Mouse (Mus musculus) layer of hippocampus, postnatal 10 days (tissue): ENCODE measurements around the gene Phpt1. TPM values are rescaled to one million over a fixed set of nuclear protein-coding genes. Genes with fewer than 3 reads are reported as not detected.

ENCODE experiments used
- DNase-seq, 2 experiments: peaks; one replicate each; pipeline ENCODE4 v3.0.0; 2021; ENCODE audit warnings: low spot score in 2 of 2
- total RNA-seq, 2 experiments: library from RNA; stranded (reverse); gene quantifications; 2 replicates each; pipeline ENCODE4 v1.2.3; 2021

Gene Phpt1
- total RNA-seq, 2 experiments from 2014 or later = 94.5 to 99.8 TPM

DNA sequence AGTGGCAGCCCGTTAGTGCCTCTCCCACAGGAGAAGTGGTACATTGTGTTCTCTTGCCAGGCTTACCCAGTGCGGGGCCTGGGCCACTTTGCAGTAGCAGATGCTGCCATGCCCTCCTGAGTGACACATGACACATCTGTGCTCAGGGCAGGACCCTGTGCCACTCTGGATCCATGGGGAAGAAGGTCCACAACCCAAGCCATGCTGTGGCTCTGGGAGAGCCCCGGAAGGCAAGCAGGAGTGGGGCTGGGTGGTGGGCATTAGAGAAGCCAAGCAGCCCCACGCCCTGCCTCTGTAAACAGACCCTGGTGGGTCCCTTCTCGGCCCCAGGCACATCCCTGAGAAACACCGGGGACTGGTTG is 8.1 kb upstream of the Phpt1 start:
- DNase-seq = no peak

DNA sequence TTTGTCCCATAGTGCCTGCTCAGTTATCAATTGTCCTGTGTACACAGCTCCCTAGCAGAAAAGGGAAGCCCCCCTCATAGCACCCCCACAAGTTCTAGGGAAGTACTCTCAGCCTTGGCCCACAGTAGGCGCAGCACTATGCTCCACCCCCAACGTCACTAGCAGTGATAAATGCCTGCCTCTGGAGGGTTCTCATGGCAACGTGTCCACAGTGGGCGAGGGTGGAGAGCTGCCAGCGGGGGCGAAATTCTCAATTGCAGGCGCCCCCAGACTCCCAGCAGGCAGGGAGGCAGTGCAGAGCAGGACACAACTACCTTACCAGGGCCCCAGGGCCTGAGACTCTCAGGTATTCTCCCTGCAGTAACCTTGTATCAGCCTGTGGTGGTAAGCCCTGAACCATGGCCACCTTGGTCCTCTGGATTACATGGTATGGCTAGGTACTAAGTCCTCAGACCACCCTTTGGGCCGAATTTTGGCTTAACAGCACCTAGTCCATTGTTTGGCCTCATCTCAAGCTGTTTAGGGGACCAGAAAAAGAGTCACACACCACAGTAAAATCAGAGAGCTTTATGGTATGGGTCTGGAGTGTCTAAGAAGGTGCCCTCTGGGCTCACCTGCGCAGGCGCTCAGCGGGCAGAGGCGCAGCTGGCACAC is 7.6 kb upstream of the Phpt1 start:
- DNase-seq = peak; percentile 86 to 87

DNA sequence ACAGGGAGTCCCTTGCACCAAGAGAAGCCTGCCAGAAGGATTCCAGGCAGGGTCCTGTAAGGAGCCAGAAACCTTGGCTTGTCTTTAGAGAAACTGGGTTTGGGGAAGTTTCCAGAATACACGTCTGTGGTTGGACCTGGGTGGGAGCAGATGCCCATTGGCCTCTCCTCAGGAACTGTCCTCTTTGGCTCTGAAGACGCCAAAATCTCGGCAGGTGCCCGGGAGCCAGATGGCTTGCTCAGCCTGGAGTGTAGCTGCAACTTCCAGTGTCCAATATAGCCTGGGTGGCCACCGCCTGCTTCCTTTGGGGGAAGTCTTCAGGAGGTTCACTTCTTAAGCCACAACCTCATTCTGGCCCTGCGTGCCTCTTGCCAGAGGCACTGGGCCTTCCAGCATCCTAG is 6.9 kb upstream of the Phpt1 start:
- peak; percentile 49 to 54 for DNase-seq

DNA sequence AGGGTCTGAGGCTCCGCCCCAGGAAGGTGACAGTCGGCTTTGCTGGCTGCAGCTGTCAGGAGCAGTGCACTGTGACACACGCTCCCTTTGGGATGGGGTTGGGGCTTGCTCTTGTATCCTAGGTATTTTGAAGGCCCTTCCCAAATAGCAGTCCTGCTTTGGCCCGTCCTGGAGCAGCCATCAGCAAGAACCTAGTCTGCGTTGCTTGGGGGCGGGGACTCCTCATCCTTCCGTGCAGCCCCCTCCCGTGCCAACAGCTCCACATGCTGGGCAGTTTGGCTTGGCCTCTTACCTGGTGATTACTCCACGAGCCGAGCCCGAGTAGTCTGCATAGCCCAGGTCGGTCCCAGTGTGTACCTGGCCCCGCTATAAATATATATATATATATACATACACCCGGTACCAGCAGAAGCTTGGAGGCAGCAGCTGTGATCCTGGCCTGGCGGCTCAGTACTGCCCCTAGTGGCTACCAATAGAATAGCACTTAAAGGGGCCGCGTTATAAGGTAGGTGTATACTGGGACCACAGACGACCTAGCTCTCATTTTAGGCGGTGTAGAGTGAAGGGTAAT is 6.4 kb upstream of the Phpt1 start, which contains the start of gene Ajm1:
Gene Ajm1 (minus strand): TSS at position 464 of the 571 bp plus-strand sequence.
- peak; percentile 73 to 81 for DNase-seq

DNA sequence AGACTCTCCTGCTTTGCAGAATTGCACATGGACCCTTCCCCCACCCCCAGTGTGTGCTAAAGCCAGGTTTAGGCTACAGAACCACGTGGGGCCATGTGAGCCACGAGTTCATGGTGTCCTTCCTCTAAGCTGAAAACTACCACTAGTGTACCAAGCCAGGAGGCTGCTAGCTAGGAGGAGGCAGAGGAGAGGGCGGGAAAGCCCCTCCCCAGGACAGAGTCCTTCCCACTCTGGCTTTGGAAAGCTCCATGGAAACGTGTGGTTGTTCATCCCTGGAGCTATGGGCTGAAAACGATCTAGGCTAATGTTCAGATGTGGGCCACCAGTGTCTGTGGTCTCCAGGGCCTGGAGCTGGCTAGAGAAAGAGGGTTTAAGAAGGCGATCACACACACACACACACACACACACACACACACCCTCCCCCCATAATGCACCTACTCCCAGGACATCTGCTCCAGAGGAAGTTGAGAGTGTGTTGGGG is 5.6 kb upstream of the Phpt1 start:
- peak in 1 of 2 experiments; percentile 41 for DNase-seq

DNA sequence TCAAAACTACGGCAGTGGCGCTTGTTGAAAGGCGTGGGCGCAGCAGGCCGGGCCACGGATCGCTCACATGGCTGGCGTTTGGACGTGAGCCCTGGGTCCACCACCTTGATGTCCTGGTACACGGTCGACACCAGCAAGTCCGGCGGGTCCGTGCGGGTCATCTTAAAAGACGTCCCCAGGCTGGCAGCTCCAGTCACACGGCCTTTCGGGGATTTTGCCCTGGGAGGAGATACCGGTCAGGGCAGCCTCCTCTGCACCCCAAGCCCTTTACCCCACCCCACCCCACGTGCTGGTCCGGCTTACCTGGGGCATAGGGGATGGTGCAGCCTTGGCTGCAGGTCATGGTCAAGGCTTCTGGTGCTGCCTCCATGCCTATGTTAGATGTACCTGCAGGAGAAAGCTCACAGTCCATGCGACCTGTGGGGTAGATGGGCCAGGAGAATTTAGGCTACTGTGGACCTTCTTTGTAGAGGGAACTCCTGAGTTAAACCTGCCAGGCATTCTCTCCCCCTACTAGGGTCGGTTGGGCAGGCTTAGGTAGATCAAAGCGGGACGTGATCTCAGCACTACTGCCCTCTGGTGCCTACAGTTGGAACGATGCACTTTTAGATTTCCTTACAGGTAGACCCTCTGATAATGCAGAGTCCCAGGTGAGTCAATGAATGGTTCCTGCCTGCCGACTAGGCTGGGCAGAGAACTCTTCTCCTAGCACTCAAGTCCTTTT is 4.9 kb upstream of the Phpt1 start:
- peak; percentile 51 to 58 for DNase-seq

DNA sequence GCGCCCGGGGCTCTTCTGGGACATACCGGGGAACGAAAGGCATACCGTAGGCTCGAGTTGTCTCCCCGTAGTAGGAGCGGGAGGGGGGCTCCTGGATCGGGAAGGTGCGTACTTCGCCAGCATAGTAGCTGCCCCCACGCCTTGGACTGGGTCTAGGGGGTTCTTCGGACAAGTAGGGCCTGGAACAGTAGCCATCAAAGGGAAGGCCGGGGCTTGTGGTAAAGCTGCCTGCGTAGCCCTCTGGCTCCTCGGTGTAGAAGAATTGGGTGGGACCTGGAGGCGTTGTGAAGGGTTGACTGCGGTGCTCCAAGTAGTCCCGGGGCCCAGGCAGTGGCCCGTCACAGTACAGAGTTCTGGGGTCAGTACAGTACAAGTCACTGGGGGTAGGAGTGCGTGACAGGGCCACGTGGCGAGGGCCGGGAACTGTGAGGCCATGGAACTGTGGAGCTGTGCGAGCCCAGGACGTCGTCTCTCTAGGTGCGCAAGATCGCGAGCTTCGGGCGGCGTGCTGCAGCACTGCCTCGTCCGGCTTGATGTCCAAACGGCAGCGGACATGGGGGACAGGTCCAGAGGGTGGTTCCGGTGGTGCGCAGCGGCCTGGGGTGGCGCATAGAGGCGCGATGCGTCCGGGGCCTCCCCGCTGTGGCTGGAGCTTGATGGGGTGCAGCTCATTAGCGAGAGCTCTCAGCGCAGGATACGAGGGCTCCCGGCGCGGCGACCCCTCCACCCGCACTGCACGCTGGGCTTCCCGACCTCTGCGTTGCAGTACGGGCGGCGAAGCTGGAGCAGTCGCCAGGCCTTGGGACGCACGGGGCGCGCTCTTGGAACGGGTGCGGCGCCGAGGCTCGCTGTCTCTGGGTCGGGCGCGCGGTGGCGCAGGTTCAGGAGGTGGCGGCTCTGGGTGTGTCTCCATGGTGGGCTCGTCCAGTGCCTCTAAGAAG is 4.0 kb upstream of the Phpt1 start:
- DNase-seq = no peak

DNA sequence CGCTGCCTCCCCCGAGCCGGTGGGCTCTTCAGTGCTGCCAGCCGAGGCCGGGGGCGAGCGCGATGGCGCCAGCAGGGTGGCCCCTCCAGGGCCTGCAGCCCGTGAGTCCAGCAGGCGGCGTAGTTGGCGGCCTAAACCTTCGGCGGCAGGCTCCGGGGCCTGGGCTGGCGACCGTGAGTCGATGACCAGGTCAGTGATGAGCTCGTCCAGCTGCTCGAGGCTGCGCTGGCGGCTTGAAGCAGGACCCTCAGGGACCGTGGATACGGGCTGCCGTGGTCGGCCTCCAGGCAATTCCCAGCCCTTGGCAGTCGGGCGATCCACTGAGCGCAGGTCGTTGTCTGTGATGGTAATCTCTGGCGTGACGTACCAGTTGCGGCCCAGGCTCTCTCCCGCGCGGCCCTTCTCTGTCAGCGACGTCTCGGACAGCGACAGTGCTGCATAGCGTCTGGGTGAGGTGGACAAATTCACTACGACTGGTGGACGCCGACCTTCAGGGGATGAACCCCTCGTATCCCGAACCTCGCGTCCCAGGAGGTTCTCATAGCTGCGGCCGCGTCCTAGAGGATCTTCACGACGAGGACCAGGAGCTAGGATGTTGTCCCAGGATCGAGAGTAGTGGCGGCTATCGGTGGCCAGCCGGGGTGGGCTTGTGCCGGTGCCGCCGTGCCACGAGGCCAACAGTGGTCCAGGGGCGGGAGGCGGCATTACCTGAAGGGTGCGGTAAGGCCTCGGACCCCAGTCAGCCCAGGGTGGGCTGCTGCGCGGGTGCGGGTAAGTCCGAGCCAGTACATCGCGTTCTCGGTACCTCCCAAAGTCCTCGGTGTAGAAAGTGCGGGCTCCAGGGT is 3.1 kb upstream of the Phpt1 start:
- peak in 1 of 2 experiments; percentile 45 for DNase-seq

DNA sequence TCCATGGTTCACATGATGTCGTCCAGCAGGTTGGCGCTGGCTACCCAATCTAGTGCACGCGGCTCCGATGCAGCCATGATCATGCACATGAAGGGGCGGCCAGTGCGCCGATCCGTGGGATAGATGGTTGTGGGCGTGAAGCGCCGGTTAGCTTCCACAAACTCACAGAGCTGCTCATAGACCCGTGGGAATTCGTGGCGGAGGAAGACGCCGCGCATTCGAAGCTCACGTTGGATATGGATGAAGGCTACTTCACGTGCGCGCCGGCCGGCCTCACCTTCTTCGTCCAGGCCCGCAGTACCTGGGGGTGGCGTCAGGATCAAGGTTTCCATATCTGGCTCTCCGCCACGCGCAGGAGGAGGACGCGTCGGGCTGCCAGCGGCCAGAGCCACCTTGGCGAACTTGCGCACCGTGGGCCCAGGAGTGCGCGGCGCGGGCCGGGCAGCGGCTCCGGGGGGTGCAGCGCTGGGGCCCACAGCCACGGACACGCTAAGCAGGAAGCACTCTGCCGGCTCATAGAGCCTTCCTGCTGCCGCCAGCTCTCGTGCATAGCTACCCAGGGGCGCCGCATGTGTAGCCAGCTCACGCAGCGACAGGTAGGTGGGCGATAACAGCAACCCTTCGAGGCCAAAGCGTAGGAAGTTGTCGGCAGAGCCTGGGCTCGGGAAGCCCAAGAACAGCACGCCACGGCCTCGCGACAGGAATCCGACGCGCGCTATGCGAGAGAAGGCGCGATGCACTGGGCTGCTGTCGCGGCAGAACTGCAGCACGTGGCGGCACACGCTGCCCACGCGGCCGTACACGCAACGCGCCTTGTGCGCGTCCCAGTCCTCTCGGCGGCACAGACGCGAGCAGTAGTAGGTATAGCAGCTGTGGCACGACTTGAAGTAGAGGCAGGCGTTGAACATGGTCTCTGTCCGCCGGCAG is 2.2 kb upstream of the Phpt1 start:
- DNase-seq = no peak

DNA sequence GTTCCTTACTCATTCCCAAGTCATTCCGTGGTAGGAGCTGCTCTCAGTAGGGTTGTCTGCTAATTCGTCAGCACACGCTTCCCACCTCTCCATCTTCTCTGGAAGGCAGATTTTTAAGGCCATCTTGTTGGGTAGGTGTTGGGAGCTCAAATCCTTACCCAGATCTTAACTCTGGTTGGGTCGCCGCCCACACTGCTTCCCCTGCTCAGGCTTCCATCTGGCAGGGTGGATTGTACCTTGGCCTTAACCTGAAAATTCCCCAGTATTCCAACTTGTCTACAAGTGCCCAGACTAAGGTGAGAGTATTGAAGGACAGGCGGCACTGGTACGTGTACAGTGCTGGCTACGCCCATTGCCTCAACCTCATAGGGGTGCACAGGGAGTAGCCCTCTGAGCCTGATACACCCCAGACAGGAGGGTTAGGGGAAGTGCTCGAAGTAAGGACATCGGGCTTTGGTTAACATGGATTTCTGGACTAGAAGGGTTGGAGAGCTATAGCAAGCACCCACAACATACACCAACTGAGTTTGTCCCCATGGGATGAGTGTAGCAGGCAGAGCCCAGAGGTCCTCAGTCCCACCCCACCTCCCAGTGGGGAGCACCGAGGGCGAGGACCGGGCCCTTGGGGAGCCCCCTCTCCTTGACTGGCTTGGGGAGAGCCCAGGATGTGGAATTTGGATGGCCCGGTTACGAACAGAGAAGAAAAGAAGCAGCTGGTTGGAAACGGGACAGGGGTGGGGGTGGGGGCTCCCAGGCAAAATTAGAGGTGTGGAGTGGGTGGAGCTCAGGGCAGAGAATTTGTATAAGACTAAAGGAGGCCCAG is 1.2 kb upstream of the Phpt1 start:
- no peak for DNase-seq

DNA sequence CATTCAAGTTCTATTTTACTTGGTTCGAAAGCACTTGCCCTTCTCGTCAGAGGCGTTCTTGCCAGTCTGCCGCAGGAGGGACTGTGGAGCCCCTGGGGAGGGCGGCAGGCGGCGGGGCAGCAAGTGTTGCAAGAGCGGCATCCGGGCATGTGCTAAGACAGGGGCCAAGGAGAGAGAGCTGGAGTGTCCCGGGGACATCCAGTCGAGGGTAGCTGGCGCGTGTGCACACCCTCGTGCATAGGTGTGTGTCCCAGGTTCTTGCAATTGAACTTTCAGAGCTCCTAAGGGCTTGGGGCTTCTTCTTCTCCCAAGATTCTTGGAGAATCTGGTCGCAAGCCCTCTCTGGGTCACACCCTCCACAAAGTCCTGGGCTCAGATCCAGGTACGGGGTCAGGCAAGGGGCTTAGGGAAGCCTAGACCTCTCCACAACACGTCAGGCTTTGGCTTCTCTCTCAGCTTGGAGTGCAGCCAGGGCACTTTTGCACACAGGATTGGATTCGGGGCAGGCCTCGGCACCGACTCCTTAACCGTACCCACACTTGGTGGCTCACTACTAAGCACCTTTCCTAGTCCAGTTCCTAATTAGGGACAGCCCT is 506 bp upstream of the Phpt1 start:
- peak; percentile 56 to 59 for DNase-seq

DNA sequence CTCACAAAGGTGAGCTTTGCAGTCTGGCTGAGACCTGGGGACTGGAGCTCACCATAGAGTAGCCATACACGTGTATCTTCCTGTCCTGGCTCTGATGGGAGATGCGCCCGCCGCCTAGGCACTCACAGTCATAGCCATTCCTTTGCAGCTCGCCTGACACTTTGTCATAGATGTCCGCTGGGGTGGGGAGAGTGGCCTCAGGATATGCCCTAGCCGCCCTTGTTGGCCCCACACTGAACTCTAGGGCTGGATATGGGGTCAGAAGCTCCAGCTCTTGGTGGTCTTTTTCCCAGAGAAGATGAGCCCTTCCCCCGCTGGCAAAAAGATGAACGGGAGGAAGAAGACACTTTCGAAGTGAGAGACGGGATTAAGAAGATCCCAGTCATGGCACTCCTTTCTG is 888 bp downstream of the Phpt1 start:
- no peak for DNase-seq

DNA sequence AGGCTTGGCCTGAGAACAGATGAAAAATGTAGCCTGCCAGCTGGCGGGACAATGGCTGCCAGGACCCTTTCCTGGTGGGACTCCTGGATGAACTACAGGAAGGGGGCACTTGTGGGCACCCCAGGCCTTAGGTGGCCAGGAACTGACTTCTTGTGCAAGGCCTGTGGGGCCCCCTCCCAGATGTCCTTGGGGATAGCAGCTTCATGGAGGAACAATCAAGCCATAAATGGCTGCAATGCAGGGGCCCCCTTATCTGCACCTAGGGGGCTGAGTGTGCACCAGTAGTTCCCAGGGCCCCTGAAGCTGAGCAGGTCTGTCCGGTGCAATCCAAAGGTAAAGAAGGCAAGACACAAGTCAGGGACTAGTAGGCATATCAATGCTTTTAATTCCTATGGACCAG is 2.0 kb downstream of the Phpt1 start:
- peak; percentile 5 to 15 for DNase-seq

DNA sequence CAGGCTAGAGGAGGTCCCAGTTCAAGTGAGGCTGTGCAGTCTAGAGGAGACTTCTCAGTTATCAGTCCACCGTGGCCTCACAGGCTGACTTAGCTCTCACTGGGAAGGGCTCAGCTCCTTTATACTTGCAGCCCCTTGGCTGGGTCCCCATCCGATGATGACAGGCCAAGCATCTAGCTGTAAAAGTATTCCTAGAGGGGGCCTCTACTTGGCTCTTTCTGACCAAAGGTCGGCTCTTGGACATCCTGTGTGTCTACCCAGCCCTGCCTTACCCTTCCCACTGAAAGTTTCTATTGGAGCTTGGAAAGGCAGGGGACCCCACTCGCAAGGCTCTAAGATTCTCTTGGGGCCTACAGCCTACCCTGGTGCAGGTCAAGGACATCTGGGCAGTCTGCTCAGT is 3.8 kb downstream of the Phpt1 start:
- no peak for DNase-seq

DNA sequence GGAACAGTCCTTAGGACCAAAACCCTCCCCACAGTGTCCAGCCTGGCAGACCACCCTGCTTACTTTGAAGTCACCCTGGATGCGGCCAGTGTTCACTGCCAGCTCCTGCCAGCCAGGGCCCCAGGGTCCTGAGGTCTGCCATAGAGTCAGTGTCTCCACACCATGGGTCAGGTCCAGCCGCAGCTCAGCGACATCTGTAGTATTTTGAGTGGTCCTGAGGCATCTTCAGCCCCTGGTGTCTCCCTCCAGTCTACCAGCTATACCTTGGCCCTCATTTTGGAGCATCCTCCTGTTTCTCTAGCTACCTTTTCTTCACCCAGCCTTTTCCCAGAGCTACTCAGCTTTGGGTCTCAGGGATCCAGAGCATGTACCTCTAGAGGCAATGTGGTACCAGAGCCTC is 5.7 kb downstream of the Phpt1 start:
- DNase-seq = peak in 1 of 2 experiments; percentile 9

DNA sequence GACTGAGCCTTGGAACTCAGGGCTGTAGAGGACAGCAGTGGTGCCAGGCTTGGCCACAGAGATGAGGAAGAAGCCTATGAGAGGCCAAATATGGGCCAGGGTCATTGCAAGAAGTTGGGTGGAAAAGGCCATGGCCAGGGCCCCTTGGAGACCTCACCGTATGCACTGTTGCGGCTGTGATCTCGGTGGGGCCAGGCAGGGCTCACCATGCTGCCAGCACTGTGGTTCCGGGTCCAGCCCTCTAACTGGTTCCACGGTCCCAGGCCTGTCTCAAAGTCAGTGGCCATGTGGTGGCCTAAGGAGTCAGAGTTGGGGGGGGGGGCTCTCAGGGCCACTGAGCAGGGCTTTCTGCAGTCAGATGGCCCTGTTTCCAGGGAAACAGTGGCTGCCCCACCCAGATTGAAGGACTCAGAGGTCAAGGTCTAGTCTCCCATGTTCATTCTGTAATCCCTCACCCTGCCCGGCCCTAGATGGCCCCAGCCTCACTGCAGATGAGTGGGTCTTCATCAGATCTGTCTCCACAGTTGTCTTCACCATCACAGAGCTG is 6.5 kb downstream of the Phpt1 start:
- no peak for DNase-seq

DNA sequence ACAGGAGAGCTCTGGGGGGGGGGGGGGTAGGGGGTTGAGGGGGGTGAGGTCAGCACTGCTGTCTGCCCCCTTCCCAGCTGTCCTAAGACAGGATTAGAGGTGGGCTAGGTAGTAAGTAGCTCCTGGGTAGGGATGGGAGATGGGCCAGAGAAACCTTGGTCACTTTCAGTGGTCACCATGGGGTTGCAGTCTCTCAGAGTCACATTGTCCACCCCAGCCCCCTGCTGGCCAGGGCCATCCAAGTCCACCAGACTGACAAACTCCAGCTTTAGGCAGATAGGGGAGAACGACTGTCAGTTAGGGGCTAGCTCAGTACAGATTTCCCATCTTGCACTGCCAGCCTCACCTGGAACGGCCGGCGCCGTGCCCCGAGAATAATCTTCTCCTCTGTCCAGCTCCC is 8.5 kb downstream of the Phpt1 start:
- DNase-seq = peak in 1 of 2 experiments; percentile 17

DNA sequence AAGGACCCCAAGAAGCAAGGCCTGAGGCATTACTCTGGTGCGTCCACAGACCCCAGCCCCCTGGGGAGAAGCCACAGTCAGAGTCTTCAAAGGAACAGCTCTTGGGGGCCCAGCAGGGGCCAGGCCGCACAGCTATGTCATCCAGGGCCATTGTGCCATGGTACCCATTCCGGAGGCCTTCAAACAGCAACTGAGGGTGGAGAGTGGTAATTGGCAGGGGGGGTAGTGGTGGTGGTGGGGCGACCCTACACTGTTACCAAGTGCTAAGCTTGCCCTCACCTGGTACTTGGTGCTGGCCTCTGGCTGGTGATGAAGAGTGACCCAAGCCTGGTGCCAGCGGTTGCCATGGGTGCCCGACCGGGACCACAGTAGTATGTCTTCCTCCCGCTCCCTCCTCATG is 9.3 kb downstream of the Phpt1 start:
- no peak for DNase-seq
